Mouse (Mus musculus): ENCODE results near the gene Arhgap23.

DNA sequence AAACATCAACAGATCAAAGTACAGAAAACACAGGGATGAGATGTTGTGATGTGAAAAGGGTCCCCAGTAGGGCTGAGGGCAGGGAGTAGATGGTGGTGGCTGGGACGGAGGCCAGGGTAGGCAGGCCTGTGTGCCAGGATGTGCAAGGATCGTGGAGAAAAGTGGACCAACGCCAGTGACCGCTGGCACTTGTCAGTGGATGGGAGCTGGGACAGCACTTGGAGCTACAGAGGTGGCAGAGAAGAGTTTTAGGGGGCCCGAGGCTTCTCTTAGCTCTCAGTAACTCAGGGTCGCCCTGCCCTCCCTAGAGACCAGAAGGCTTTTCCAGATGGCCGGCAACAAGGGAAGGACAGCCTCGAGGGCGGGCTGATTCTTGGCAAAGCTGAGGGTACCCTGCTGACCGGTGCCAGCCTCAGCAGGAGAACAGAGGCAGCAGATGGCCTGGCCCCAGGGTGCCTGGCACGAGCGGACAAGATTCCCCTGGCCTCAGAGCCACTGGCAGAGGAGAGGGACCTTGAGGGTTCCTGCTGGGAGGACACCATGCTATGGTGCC is 127.9 kb downstream of the Arhgap23 start:
- TF ChIP-seq CTCF (conservative IDR thresholded peaks at IDR 0.05 in 1 of 2, IDR thresholded peaks at IDR 0.05 in 1 of 2; ENCODE audit: low read depth in 2 of 2, low read length in 2 of 2), result no peak
- no peak for TF ChIP-seq SIN3A (IDR thresholded peaks at IDR 0.05; ENCODE audit: low read length)
- no peak for TF ChIP-seq POLR2A (IDR thresholded peaks at IDR 0.05; ENCODE audit: low read depth, low read length)
- no peak for TF ChIP-seq USF1 (IDR thresholded peaks at IDR 0.05; ENCODE audit: low read depth, low read length)
- TF ChIP-seq ELF1 (IDR thresholded peaks at IDR 0.05; ENCODE audit: low read depth, low read length), result no peak
- TF ChIP-seq TCF12 (IDR thresholded peaks at IDR 0.05; ENCODE audit: low read depth, low read length), result no peak
- no peak for TF ChIP-seq RCOR1 (conservative IDR thresholded peaks at IDR 0.05; ENCODE audit: low read depth, low read length)
